Mouse (Mus musculus) megakaryocyte, embryonic 14.5 days (primary cell): ENCODE data around the gene Mtus2.

Source experiments
- FLI1 ChIP-seq: IDR thresholded peaks from 2 replicates; pipeline ENCODE4 v1.6.1; 2012; ENCODE audit warnings: low read length, inconsistent platforms, mixed read lengths
- GATA1 ChIP-seq: IDR thresholded peaks from 3 replicates; pipeline ENCODE4 v1.6.1; 2012; ENCODE audit warnings: mixed read lengths, low read length, inconsistent platforms, borderline replicate concordance

DNA sequence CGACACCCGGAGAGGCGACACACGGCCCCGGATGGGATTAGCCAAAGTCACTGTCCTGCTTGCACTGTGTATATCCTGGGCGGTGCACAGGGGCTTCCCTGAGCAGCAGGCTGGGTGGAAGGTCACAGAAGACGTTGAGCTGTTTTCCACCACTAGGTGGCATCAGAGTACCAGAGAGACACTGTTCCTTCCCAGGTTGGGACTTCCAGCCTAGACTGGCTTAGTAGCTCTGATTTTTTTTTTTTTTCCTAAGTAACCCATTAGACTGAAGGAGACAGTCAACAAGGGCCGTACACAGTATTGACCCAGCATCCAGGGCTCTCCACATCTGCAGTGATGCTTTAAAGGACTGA, 375.5 kb downstream of the Mtus2 start:
- TF ChIP-seq FLI1 (no peak), GATA1 (no peak)
